Mouse (Mus musculus) G1E (cell line): ENCODE measurements around the gene 2810006K23Rik.

ENCODE experiments used
- CTCF ChIP-seq: IDR thresholded peaks from 2 replicates; pipeline ENCODE4 v1.5.1; 2012; ENCODE audit warnings: low read depth, low read length, inconsistent platforms, mixed read lengths
- GATA1 ChIP-seq: IDR thresholded peaks from 2 replicates; pipeline ENCODE4 v1.6.1; 2012; ENCODE audit warnings: borderline replicate concordance, low read length, inconsistent platforms, mixed read lengths
- POLR2AphosphoS5 ChIP-seq: IDR thresholded peaks from 2 replicates; pipeline ENCODE4 v1.6.1; 2012; ENCODE audit warnings: low read depth, low read length, inconsistent platforms; ENCODE audit not compliant: insufficient replicate concordance

GRCm38 (mm10) chr5:124353726-124354547 lies 26.0 kb downstream of the 2810006K23Rik start:
- TF ChIP-seq CTCF = no peak
- no peak for TF ChIP-seq GATA1
- no peak for TF ChIP-seq POLR2AphosphoS5
